8 mouse cellular contexts compared by ENCODE assay signal in genomic region chr10:119819102-119819681, GRCm38 (mm10).
DNase-seq lines count a peak whose midpoint lies in the region; ATAC-seq and TF ChIP-seq lines count a peak whose summit lies in the region.

No protein-coding gene starts in this region.

- peak; percentile 35; the same call in 1 of the 2 replicates for ATAC-seq in lung, embryonic 14.5 days (ENCODE audit: insufficient read depth)
- peak; percentile 62 for ATAC-seq in forebrain, embryonic 16.5 days
- peak; percentile 64; the same call in 1 of the 2 replicates for ATAC-seq in midbrain, postnatal 0 days (ENCODE audit: low FRiP score)
- ATAC-seq in megakaryocyte-erythroid progenitor cell, adult 5-6 weeks (replicated peaks; ENCODE audit: low FRiP score, low TSS enrichment, poor library complexity, severe bottlenecking): no peak

- TF ChIP-seq POLR2A in lung, adult 2 months (IDR thresholded peaks at IDR 0.05; ENCODE audit: borderline replicate concordance, extremely low read depth, low read depth, low read length): no peak

- H3K27me3 ChIP-seq in lung, embryonic 14.5 days (ENCODE audit: insufficient read depth, low read length): no peaks in the 10 kb centered on the region
- no peaks in the 10 kb centered on the region for H3K27me3 ChIP-seq in forebrain, embryonic 16.5 days (replicated peaks; ENCODE audit: control insufficient read depth, insufficient read depth, low read length)
- no peaks in the 10 kb centered on the region for H3K27me3 ChIP-seq in midbrain, postnatal 0 days (ENCODE audit: insufficient read depth, low read length)

- no peak overlapping the region for H3K9ac ChIP-seq in lung, embryonic 14.5 days
- peak overlapping the region; percentile 70 for H3K9ac ChIP-seq in forebrain, embryonic 16.5 days (replicated peaks; ENCODE audit: low read depth, low read length)
- H3K9ac ChIP-seq in midbrain, postnatal 0 days (replicated peaks; ENCODE audit: low read length, poor library complexity, severe bottlenecking): peak overlapping the region; percentile 69

- peak overlapping the region; percentile 56 for H3K4me2 ChIP-seq in lung, embryonic 14.5 days
- H3K4me2 ChIP-seq in forebrain, embryonic 16.5 days (ENCODE audit: low read length): peak overlapping the region; percentile 58
- H3K4me2 ChIP-seq in midbrain, postnatal 0 days (ENCODE audit: low read depth, low read length, poor library complexity, severe bottlenecking): peak overlapping the region; percentile 66

- TF ChIP-seq CTCF in lung, embryonic 14.5 days (IDR thresholded peaks at IDR 0.05; ENCODE audit: low read depth): no peak
- no peak for TF ChIP-seq CTCF in lung, adult 2 months (IDR thresholded peaks at IDR 0.05; ENCODE audit: insufficient read depth, low read length)
- no peak for TF ChIP-seq CTCF in midbrain, postnatal 0 days (IDR thresholded peaks at IDR 0.05)

- H3K4me3 ChIP-seq in lung, embryonic 14.5 days (ENCODE audit: low read depth, low read length): peak overlapping the region; percentile 18
- H3K4me3 ChIP-seq in lung, adult 2 months (replicated peaks; ENCODE audit: extremely low read depth, low read depth, low read length): no peak overlapping the region
- H3K4me3 ChIP-seq in forebrain, embryonic 16.5 days (replicated peaks; ENCODE audit: low read length): peak overlapping the region; percentile 53
- H3K4me3 ChIP-seq in midbrain, postnatal 0 days (ENCODE audit: low read depth, low read length): peak overlapping the region; percentile 49

- DNase-seq in lung, embryonic 14.5 days: peak; percentile 29
- DNase-seq in lung, adult 2 months: no peak
- DNase-seq in layer of hippocampus, adult 8-10 months (ENCODE audit: low spot score in 2 of 2): peak; percentile 22 to 40
- DNase-seq in midbrain, postnatal 0 days (ENCODE audit: low spot score): peak; percentile 71
- no peak for DNase-seq in adrenal gland, adult (ENCODE audit: inconsistent age in 2 of 2, low spot score in 1 of 2)
- DNase-seq in ovary, postnatal 36 days (ENCODE audit: low spot score): no peak

- no peaks in the 10 kb centered on the region for H3K36me3 ChIP-seq in lung, embryonic 14.5 days (ENCODE audit: insufficient read depth)
- H3K36me3 ChIP-seq in forebrain, embryonic 16.5 days (ENCODE audit: control insufficient read depth, insufficient read depth): no peaks in the 10 kb centered on the region
- no peaks in the 10 kb centered on the region for H3K36me3 ChIP-seq in midbrain, postnatal 0 days (ENCODE audit: insufficient read depth, low read length)

- no peaks in the 10 kb centered on the region for H3K9me3 ChIP-seq in lung, embryonic 14.5 days (ENCODE audit: low read depth, low read length)
- H3K9me3 ChIP-seq in forebrain, embryonic 16.5 days (ENCODE audit: control insufficient read depth, low read length): no peaks in the 10 kb centered on the region
- no peaks in the 10 kb centered on the region for H3K9me3 ChIP-seq in midbrain, postnatal 0 days (ENCODE audit: low read length)

- WGBS in lung, embryonic 14.5 days: 23% methylated on average over 17 of the region's 17 CpGs
- 38% methylated on average over 17 of the region's 17 CpGs for WGBS in lung, adult 2 months
- WGBS in forebrain, embryonic 16.5 days: 23% methylated on average over 17 of the region's 17 CpGs
- 3% methylated on average over 17 of the region's 17 CpGs for WGBS in midbrain, postnatal 0 days

- no peak overlapping the region for H3K27ac ChIP-seq in lung, embryonic 14.5 days (ENCODE audit: low read depth)
- H3K27ac ChIP-seq in forebrain, embryonic 16.5 days (ENCODE audit: low read length): peak overlapping the region; percentile 89
- peak overlapping the region; percentile 90 for H3K27ac ChIP-seq in midbrain, postnatal 0 days (ENCODE audit: low read depth, low read length)

- H3K4me1 ChIP-seq in lung, embryonic 14.5 days (ENCODE audit: insufficient read depth): peaks cover 12% of the 10 kb centered on the region
- no peaks in the 10 kb centered on the region for H3K4me1 ChIP-seq in lung, adult 2 months (ENCODE audit: control insufficient read depth, insufficient read depth, low read length)
- peaks cover 27% of the 10 kb centered on the region for H3K4me1 ChIP-seq in forebrain, embryonic 16.5 days (replicated peaks; ENCODE audit: control insufficient read depth, insufficient read depth, low read length)
- H3K4me1 ChIP-seq in midbrain, postnatal 0 days (ENCODE audit: insufficient read depth, low read length): peaks cover 4% of the 10 kb centered on the region; the same call in 1 of the 2 replicates

Comparison
In these comparisons a context has a peak if more than half of its experiments do, and no peak if none do; other contexts are left out.
1. DNase-seq: peak in lung, embryonic 14.5 days (single experiment), layer of hippocampus, adult 8-10 months (2 of 2) and midbrain, postnatal 0 days (single experiment); none in lung, adult 2 months (single experiment), adrenal gland, adult (0 of 2) and ovary, postnatal 36 days (single experiment).
2. Peak in every context shown above with its lines, with median percentiles within 50 percentile points of each other: H3K4me2 ChIP-seq.